Mouse (Mus musculus) naive thymus-derived CD4-positive, alpha-beta T cell, adult 2 months (primary cell): Measurements from ENCODE around the gene Ube2j2.

ENCODE experiments used
- DNase-seq: peaks from one replicate; pipeline ENCODE4 v3.0.0-alpha.2; 2011; ENCODE audit warnings: low read depth

The Ube2j2 gene

GRCm38 (mm10) chr4:155943534-155944249, at the start of gene Ube2j2:
Ube2j2 (plus strand) TSS chr4:155943831.
- DNase-seq, result peak; percentile 95

- peak; percentile 39 for DNase-seq
Measured at GRCm38 (mm10) chr4:155894311-155894881, 49.2 kb upstream of the Ube2j2 start.

GRCm38 (mm10) chr4:155895216-155895615, 48.4 kb upstream of the Ube2j2 start:
- DNase-seq, result no peak

- DNase-seq, result no peak
Measured at GRCm38 (mm10) chr4:155895826-155896225, 47.8 kb upstream of the Ube2j2 start.

- no peak for DNase-seq
Measured at GRCm38 (mm10) chr4:155896461-155896860, 47.2 kb upstream of the Ube2j2 start.

- no peak for DNase-seq
Measured at GRCm38 (mm10) chr4:155898318-155898717, 45.3 kb upstream of the Ube2j2 start.

- no peak for DNase-seq
Measured at GRCm38 (mm10) chr4:155899355-155899754, 44.3 kb upstream of the Ube2j2 start.

GRCm38 (mm10) chr4:155901205-155901604, 42.4 kb upstream of the Ube2j2 start:
- no peak for DNase-seq

- no peak for DNase-seq
Measured at GRCm38 (mm10) chr4:155903246-155903645, 40.4 kb upstream of the Ube2j2 start.

- peak; percentile 34 for DNase-seq
Measured at GRCm38 (mm10) chr4:155904318-155905102, 39.1 kb upstream of the Ube2j2 start.

GRCm38 (mm10) chr4:155905634-155906033, 38.0 kb upstream of the Ube2j2 start:
- no peak for DNase-seq

- no peak for DNase-seq
Measured at GRCm38 (mm10) chr4:155906125-155906524, 37.5 kb upstream of the Ube2j2 start.

GRCm38 (mm10) chr4:155907003-155907402, 36.6 kb upstream of the Ube2j2 start:
- no peak for DNase-seq

GRCm38 (mm10) chr4:155908281-155908680, 35.4 kb upstream of the Ube2j2 start:
- DNase-seq, result no peak

GRCm38 (mm10) chr4:155908751-155909150, 34.9 kb upstream of the Ube2j2 start:
- no peak for DNase-seq

- no peak for DNase-seq
Measured at GRCm38 (mm10) chr4:155932031-155932430, 11.6 kb upstream of the Ube2j2 start.

GRCm38 (mm10) chr4:155943049-155943452, 580 bp upstream of the Ube2j2 start:
- DNase-seq, result no peak

GRCm38 (mm10) chr4:155944271-155944670, 640 bp downstream of the Ube2j2 start:
- DNase-seq, result peak; percentile 51

GRCm38 (mm10) chr4:155947094-155947493, 3.5 kb downstream of the Ube2j2 start:
- no peak for DNase-seq

- no peak for DNase-seq
Measured at GRCm38 (mm10) chr4:155955491-155955890, 11.9 kb downstream of the Ube2j2 start.

GRCm38 (mm10) chr4:155959275-155959674, 15.6 kb downstream of the Ube2j2 start:
- peak; percentile 89 for DNase-seq

- DNase-seq, result peak; percentile 44
Measured at GRCm38 (mm10) chr4:155962167-155962971, 18.7 kb downstream of the Ube2j2 start, which contains the start of gene C1qtnf12. C1qtnf12 (plus strand) TSS chr4:155962318.
